Mouse (Mus musculus) megakaryocyte, embryonic 14.5 days (primary cell): ENCODE results near the gene Rgs7. TPM values are rescaled to one million over a fixed set of nuclear protein-coding genes. Genes with fewer than 3 reads are reported as not detected.
A peak's percentile ranks its signal among the peaks of the same experiment; 100 is the strongest.

Experiments
- H3K27me3 ChIP-seq: replicated peaks from 2 replicates; pipeline ENCODE3; 2012; ENCODE audit warnings: inconsistent platforms
- H3K36me3 ChIP-seq: replicated peaks from 2 replicates; pipeline ENCODE3; 2012; ENCODE audit warnings: low read length, inconsistent platforms, mixed read lengths
- H3K4me1 ChIP-seq: 2 replicates; pipeline ENCODE4 v1.6.1; 2012; ENCODE audit warnings: inconsistent platforms
- H3K4me3 ChIP-seq: replicated peaks from 2 replicates; pipeline ENCODE3; 2012; ENCODE audit warnings: moderate library complexity, mild to moderate bottlenecking, inconsistent platforms
- H3K9me3 ChIP-seq: 2 replicates; pipeline ENCODE4 v1.6.1; 2012; ENCODE audit warnings: inconsistent platforms
- FLI1 ChIP-seq: IDR thresholded peaks from 2 replicates; pipeline ENCODE4 v1.6.1; 2012; ENCODE audit warnings: low read length, inconsistent platforms, mixed read lengths
- GATA1 ChIP-seq: IDR thresholded peaks from 3 replicates; pipeline ENCODE4 v1.6.1; 2012; ENCODE audit warnings: mixed read lengths, low read length, inconsistent platforms, borderline replicate concordance
- polyA plus RNA-seq: library from polyadenylated mRNA; stranded (reverse); fragments of >175 nt; gene quantifications from 2 replicates; pipeline ENCODE4 v1.2.3, GENCODE M21; 2012; ENCODE audit warnings: low replicate concordance; ENCODE audit not compliant: insufficient read depth

Rgs7 gene
- polyA plus RNA-seq, result not detected in 2 replicates

- peaks cover 21% of the 10 kb centered on the region for H3K9me3 ChIP-seq
- H3K4me1 ChIP-seq, result peaks cover 10% of the 10 kb centered on the region
- H3K27me3 ChIP-seq, result peaks cover 22% of the 10 kb centered on the region
- no peaks in the 10 kb centered on the region for H3K36me3 ChIP-seq
- TF ChIP-seq FLI1 (no peak), GATA1 (no peak)
- H3K4me3 ChIP-seq, result peak within 1 kb of the TSS; percentile 87
Observed at GRCm38 (mm10) chr1:175491861-175492682, at the start of gene Rgs7. TSS of gene Rgs7 (minus strand) at chr1:175492500.

- Histone ChIP-seq H3K9me3 (peaks cover 6% of the 10 kb centered on the region; the same call in 1 of the 2 replicates), H3K36me3 (no peaks in the 10 kb centered on the region), H3K4me3 (no peak overlapping the region), H3K27me3 (no peaks in the 10 kb centered on the region), H3K4me1 (no peaks in the 10 kb centered on the region)
- no peak for TF ChIP-seq FLI1
- TF ChIP-seq GATA1, result no peak
Observed at GRCm38 (mm10) chr1:175540700-175541099, 48.4 kb upstream of the Rgs7 start.

- Histone ChIP-seq H3K4me1 (no peaks in the 10 kb centered on the region), H3K36me3 (no peaks in the 10 kb centered on the region)
- TF ChIP-seq FLI1, result no peak
- no peak for TF ChIP-seq GATA1
Observed at GRCm38 (mm10) chr1:175537321-175537720, 45.0 kb upstream of the Rgs7 start.

GRCm38 (mm10) chr1:175529858-175530257, 37.6 kb upstream of the Rgs7 start:
- Histone ChIP-seq H3K4me1 (no peaks in the 10 kb centered on the region), H3K36me3 (no peaks in the 10 kb centered on the region), H3K4me3 (no peak overlapping the region), H3K27me3 (no peaks in the 10 kb centered on the region), H3K9me3 (peaks cover 15% of the 10 kb centered on the region)
- TF ChIP-seq FLI1 (no peak), GATA1 (no peak)

More at GRCm38 (mm10) chr1:175537321-175537720, 45.0 kb upstream of the Rgs7 start:
- Histone ChIP-seq H3K9me3 (peaks cover 8% of the 10 kb centered on the region), H3K27me3 (no peaks in the 10 kb centered on the region), H3K4me3 (no peak overlapping the region)

GRCm38 (mm10) chr1:175524626-175525294, 32.5 kb upstream of the Rgs7 start:
- Histone ChIP-seq H3K27me3 (no peaks in the 10 kb centered on the region), H3K4me1 (no peaks in the 10 kb centered on the region), H3K9me3 (0 out of 2 replicates have a peak, but pooled peaks cover 3% of the 10 kb centered on the region), H3K36me3 (no peaks in the 10 kb centered on the region), H3K4me3 (no peak overlapping the region)
- TF ChIP-seq FLI1 (no peak), GATA1 (no peak)

- Histone ChIP-seq H3K36me3 (no peaks in the 10 kb centered on the region), H3K27me3 (no peaks in the 10 kb centered on the region), H3K4me1 (no peaks in the 10 kb centered on the region), H3K4me3 (no peak overlapping the region), H3K9me3 (no peaks in the 10 kb centered on the region)
- TF ChIP-seq GATA1 (no peak), FLI1 (no peak)
Observed at GRCm38 (mm10) chr1:175523572-175523971, 31.3 kb upstream of the Rgs7 start.

- H3K4me3 ChIP-seq, result no peak overlapping the region
- H3K36me3 ChIP-seq, result no peaks in the 10 kb centered on the region
- H3K9me3 ChIP-seq, result peaks cover 5% of the 10 kb centered on the region
- no peaks in the 10 kb centered on the region for H3K27me3 ChIP-seq
- TF ChIP-seq FLI1 (no peak), GATA1 (no peak)
- no peaks in the 10 kb centered on the region for H3K4me1 ChIP-seq
Observed at GRCm38 (mm10) chr1:175514543-175514942, 22.2 kb upstream of the Rgs7 start.

GRCm38 (mm10) chr1:175512173-175512572, 19.9 kb upstream of the Rgs7 start:
- TF ChIP-seq FLI1 (no peak), GATA1 (no peak)
- Histone ChIP-seq H3K4me3 (no peak overlapping the region), H3K36me3 (no peaks in the 10 kb centered on the region), H3K4me1 (no peaks in the 10 kb centered on the region), H3K27me3 (no peaks in the 10 kb centered on the region), H3K9me3 (peaks cover 8% of the 10 kb centered on the region)

- TF ChIP-seq FLI1, result no peak
- TF ChIP-seq GATA1, result no peak
- Histone ChIP-seq H3K36me3 (no peaks in the 10 kb centered on the region), H3K4me3 (no peak overlapping the region), H3K4me1 (no peaks in the 10 kb centered on the region), H3K27me3 (no peaks in the 10 kb centered on the region), H3K9me3 (peaks cover 8% of the 10 kb centered on the region)
Observed at GRCm38 (mm10) chr1:175509989-175510388, 17.7 kb upstream of the Rgs7 start.

GRCm38 (mm10) chr1:175492683-175493043, 363 bp upstream of the Rgs7 start:
- H3K27me3 ChIP-seq, result peaks cover 22% of the 10 kb centered on the region
- peaks cover 21% of the 10 kb centered on the region for H3K9me3 ChIP-seq
- H3K4me1 ChIP-seq, result peaks cover 10% of the 10 kb centered on the region
- H3K36me3 ChIP-seq, result no peaks in the 10 kb centered on the region
- no peak for TF ChIP-seq FLI1
- no peak for TF ChIP-seq GATA1
- peak overlapping the region; percentile 87 for H3K4me3 ChIP-seq
